Mouse (Mus musculus) heart, embryonic 14.5 days (tissue): ENCODE measurements at regions not wholly inside any gene's neighbourhood (a gene's known extent, or its start where the extent isn't known, plus 50 kb on each side); places are given as distances from the start of the nearest gene placed in this dataset.
A peak's percentile ranks its signal among the peaks of the same experiment; 100 is the strongest.

ENCODE experiments used
- ATAC-seq: fragments of 200-750 bp; cut with Nextera tagmentation; 2 replicates; pipeline ENCODE4 v1.8.0; 2017; ENCODE audit warnings: low read depth, moderate TSS enrichment; ENCODE audit not compliant: insufficient number of reproducible peaks, insufficient read depth, low FRiP score
- H3K27ac ChIP-seq, 2 experiments: fragments of 200-500 bp in 1 of 2; fragments of 300-500 bp in 1 of 2; sonication (generic) in 1 of 2; replicated peaks in 1 of 2; 2 replicates each; pipeline ENCODE4 v1.5.1; 2012 to 2014; ENCODE audit warnings: low read depth in 2 of 2, low read length in 2 of 2, control low read depth in 1 of 2, mild to moderate bottlenecking in 1 of 2, mixed read lengths in 1 of 2; ENCODE audit not compliant: control insufficient read depth in 1 of 2, insufficient read depth in 1 of 2
- H3K27me3 ChIP-seq: fragments of 300-500 bp; sonication (generic); 2 replicates; pipeline ENCODE4 v1.6.1; 2014; ENCODE audit warnings: mild to moderate bottlenecking, low read length, control low read depth; ENCODE audit not compliant: control insufficient read depth, insufficient read depth
- H3K36me3 ChIP-seq: fragments of 300-500 bp; sonication (generic); 2 replicates; pipeline ENCODE4 v1.6.1; 2014; ENCODE audit warnings: mild to moderate bottlenecking, control low read depth, low read length, mixed read lengths; ENCODE audit not compliant: control insufficient read depth, insufficient read depth
- H3K4me1 ChIP-seq, 2 experiments: fragments of 200-500 bp in 1 of 2; fragments of 300-500 bp in 1 of 2; sonication (generic) in 1 of 2; 2 replicates each; pipeline ENCODE4 v1.6.1; 2012 to 2014; ENCODE audit warnings: low read length in 2 of 2, control low read depth in 1 of 2, mixed read lengths in 1 of 2; ENCODE audit not compliant: control insufficient read depth in 2 of 2, insufficient read depth in 2 of 2
- H3K4me2 ChIP-seq: fragments of 300-500 bp; sonication (generic); 2 replicates; pipeline ENCODE4 v1.6.1; 2014; ENCODE audit warnings: mild to moderate bottlenecking, low read length
- H3K4me3 ChIP-seq, 2 experiments: fragments of 200-500 bp in 1 of 2; fragments of 300-500 bp in 1 of 2; sonication (generic) in 1 of 2; 2 replicates each; pipeline ENCODE4 v1.5.1; 2012 to 2014; ENCODE audit warnings: low read length in 2 of 2, mild to moderate bottlenecking in 2 of 2, control low read depth in 1 of 2, low read depth in 1 of 2, moderate library complexity in 1 of 2; ENCODE audit not compliant: control insufficient read depth in 1 of 2, insufficient read depth in 1 of 2
- H3K9ac ChIP-seq: fragments of 300-500 bp; sonication (generic); 2 replicates; pipeline ENCODE4 v1.6.1; 2014; ENCODE audit warnings: mild to moderate bottlenecking, low read length
- H3K9me3 ChIP-seq: fragments of 300-500 bp; sonication (generic); 2 replicates; pipeline ENCODE4 v1.6.1; 2016; ENCODE audit warnings: low read length, control low read depth; ENCODE audit not compliant: control insufficient read depth
- WGBS: fragments of 180-500 bp; shearing (Covaris S2); extraction: QIAGEN DNeasy Blood & Tissue Kit; methylation state at CpG from one replicate; pipeline ENCODE4 v1.1.7; 2014; 5-methylcytosine and 5-hydroxymethylcytosine counted together

DNA sequence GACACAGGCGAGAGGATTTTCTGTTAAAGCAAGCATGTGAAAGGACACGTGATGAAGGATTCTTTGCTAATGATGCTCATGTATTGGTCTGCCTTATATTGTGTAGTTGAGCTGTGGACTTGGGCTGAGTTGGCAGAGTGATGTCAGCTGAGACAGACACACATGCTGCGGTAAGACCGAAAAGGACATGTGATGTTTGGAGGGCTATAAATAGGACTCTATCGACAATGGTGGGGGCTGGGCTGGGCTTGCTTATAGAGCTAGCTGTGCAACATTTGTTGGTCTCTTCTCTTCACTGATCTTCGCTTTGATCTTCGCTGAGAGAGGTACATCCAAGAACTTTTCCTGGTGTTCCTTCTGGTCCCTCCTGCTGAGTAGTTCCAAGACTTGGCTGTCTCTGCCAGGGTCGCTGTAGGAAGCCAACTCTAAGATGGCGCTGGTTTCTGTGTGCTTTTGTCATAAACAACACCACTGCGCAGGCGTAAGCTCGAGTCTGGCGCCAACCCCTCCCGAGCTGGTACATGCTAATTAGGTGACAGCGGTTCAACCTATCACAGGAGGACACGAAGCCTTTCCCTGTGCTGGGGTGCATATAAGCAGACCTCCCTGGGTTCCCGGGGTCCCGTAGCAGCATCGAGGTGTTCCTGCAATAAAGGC, 145.8 kb upstream of the Tut7 start:
- ATAC-seq, result peak; percentile 47; the same call in 1 of the 2 replicates
- no peaks in the 10 kb centered on the region; the same call in 1 of the 2 replicates for H3K27me3 ChIP-seq
- no peak overlapping the region for H3K4me2 ChIP-seq
- WGBS, result 67% methylated on average over 19 of the region's 19 CpGs
- H3K9ac ChIP-seq, result no peak overlapping the region
- H3K9me3 ChIP-seq, result no peaks in the 10 kb centered on the region
- no peak overlapping the region for H3K4me3 ChIP-seq
- H3K36me3 ChIP-seq, result no peaks in the 10 kb centered on the region
- peak overlapping the region; percentile 36 to 55; a peak in 3 of 4 replicates for H3K27ac ChIP-seq
- peaks cover 15 to 32% of the 10 kb centered on the region in 2 experiments for H3K4me1 ChIP-seq

DNA sequence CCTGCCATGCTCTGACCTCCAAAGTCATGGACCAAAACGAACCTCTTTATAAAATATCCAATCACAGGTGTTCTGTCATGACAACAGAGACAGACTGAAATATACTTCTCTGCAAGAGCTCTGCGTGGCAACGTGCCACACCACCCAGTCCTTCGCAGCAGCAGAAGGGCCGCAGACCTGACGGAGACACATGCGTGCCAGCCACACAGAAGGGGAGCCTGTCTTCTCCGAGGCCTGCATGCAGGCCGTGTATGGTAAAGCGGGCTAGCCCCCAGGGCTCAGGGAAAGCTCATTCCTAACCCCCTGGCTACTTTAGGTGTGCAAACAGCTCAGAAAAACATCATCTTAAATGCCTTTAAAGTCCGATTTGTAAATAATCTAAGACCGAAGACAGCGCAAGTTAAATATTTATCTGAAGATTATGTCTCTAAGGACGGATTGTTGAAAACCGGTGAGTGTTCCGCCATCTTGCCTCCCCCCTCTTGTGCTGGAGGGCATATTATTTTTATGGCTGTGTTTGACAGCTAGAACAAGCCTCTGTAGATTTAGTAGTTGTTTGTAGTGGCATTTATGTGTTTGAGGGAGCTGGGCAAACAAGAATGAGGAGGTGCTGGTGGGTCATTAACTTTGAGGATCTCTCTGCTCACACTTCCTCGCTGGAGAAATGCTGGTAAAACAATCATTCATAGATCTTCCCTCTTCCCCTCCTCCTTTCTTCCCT, 143.7 kb upstream of the Tut7 start:
- Histone ChIP-seq H3K27me3 (no peaks in the 10 kb centered on the region), H3K9ac (no peak overlapping the region), H3K9me3 (no peaks in the 10 kb centered on the region), H3K27ac (no peak overlapping the region), H3K4me3 (no peak overlapping the region), H3K4me2 (no peak overlapping the region), H3K4me1 (peaks cover 19 to 34% of the 10 kb centered on the region in 2 experiments), H3K36me3 (no peaks in the 10 kb centered on the region)
- ATAC-seq, result no peak
- 90% methylated on average over 17 of the region's 17 CpGs for WGBS

DNA sequence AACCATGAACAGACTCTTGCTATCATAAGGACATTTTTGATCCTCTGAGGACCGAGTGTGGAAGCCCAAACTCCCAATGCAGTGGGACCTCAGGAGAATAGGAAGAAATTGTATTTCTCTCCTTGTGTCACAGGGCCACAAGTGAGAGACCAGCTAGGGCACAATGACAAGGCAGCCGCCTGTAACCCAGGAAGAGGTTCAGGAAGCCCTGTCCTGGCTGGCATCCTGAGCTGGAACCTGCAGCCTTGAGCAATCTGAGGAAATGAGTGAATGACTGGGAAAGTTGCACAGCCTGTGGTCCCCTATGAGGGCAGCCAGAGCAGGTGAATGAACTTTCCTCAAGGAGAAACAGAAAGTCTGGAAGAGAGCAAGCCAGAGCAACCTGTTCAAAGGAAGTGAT, 142.0 kb upstream of the Tut7 start:
- ATAC-seq, result no peak
- H3K9me3 ChIP-seq, result no peaks in the 10 kb centered on the region
- 88% methylated on average over 2 of the region's 2 CpGs for WGBS

DNA sequence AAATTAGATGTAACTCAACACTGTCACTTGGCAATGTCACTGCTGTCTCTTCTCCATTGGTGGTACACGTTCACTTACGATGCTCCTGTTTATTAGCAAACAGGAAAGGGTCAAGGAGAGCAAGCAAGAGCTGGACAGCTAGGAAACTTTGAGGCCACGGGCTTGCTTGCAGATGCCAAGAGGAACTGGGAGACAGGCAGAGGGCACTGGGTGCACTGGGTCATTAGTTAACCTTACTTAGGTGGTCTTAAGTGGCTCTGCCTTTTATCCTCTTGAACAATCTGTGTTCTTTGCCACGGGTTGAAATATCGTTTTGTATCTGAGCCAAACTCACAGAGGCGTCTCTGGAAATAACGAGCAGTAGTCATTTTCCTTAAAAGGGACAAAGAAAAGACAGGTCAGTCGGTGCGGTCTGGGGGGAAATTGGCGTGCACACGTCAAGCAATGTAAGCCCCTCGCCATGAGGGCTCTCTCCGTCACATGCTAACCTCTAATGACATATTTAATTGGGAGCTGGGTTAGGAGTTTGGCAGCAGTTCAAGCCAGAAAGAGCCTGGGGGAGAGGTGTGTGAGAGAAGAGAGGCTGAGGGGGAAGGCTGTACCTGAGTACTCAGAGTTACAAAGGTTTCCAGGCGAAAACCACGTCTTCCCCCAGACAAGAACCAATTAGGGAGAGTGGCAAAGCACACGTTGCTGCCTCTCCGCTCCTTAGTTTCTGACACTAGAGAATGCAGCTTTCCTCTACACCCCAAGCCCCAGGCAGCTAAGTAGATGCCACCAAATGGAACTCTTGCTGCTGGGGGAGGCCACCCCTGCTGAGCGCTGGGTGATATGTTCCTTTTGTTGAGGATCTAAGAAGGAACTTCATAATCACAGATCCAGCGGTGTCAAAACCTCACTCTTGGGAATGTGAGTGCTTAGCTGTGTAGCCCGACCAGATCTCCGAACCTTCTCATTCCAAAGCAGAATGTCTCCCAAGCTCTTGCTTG, 140.0 kb upstream of the Tut7 start:
- 56% methylated on average over 21 of the region's 21 CpGs for WGBS
- no peaks in the 10 kb centered on the region for H3K27me3 ChIP-seq
- H3K9ac ChIP-seq, result no peak overlapping the region
- ATAC-seq, result no peak
- H3K36me3 ChIP-seq, result no peaks in the 10 kb centered on the region
- no peaks in the 10 kb centered on the region for H3K9me3 ChIP-seq
- no peak overlapping the region for H3K27ac ChIP-seq
- H3K4me3 ChIP-seq, result no peak overlapping the region
- H3K4me1 ChIP-seq, result peaks cover 8 to 9% of the 10 kb centered on the region in 2 experiments; a peak in 2 of 4 replicates
- no peak overlapping the region for H3K4me2 ChIP-seq

More for the DNA sequence above, 142.0 kb upstream of the Tut7 start:
- H3K9ac ChIP-seq, result no peak overlapping the region
- no peak overlapping the region for H3K4me3 ChIP-seq
- H3K27ac ChIP-seq, result no peak overlapping the region
- no peaks in the 10 kb centered on the region for H3K36me3 ChIP-seq
- H3K4me1 ChIP-seq, result peaks cover 17 to 28% of the 10 kb centered on the region in 2 experiments
- no peaks in the 10 kb centered on the region for H3K27me3 ChIP-seq
- H3K4me2 ChIP-seq, result no peak overlapping the region

DNA sequence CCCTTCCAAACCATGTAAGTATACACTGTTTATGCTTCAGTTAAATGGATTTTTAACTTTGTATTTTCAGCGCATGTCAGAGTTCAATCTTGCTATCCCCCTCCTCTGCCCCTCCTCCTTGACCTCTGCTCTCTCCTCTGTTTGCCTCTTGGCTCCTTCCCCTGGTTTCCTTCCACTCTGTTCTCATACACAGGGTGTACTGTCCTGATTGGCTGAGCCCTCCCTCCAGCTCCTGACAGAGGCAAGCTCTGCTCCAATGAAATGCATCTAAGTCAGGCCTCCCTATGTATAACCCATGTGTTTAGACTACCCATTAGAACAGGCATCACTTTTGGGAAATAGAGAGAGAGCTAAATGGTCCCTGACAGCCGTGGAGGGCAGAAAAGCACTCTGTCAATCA, 133.5 kb upstream of the Tut7 start:
- no peak overlapping the region for H3K4me3 ChIP-seq
- H3K4me1 ChIP-seq, result no peaks in the 10 kb centered on the region
- H3K4me2 ChIP-seq, result no peak overlapping the region
- H3K9ac ChIP-seq, result no peak overlapping the region
- no peaks in the 10 kb centered on the region for H3K27me3 ChIP-seq
- H3K27ac ChIP-seq, result no peak overlapping the region
- 74% methylated on average over 2 of the region's 2 CpGs for WGBS
- H3K9me3 ChIP-seq, result no peaks in the 10 kb centered on the region
- ATAC-seq, result no peak
- H3K36me3 ChIP-seq, result no peaks in the 10 kb centered on the region

DNA sequence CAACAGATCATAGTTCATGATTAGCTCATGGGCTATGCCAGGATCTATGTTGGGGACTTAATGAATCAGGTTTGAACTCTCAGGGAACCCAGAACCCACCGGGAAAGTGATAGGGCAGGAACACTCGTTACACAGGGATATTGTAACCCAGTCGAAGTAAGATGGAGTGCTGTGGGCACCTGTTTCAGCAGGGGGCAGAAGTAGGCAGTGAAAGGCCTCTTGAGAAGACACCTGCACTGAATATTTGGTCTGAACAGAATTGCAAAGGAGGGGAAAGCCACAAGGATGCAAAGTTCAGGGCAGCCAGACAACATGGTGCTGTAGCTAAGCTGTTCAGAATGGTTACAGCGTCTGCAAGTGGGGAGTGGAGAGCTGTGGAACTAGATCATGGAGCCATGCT, 129.9 kb upstream of the Tut7 start:
- Histone ChIP-seq H3K27ac (no peak overlapping the region), H3K4me3 (no peak overlapping the region), H3K4me2 (no peak overlapping the region), H3K9ac (no peak overlapping the region), H3K4me1 (peaks cover 4 to 9% of the 10 kb centered on the region in 2 experiments; a peak in 3 of 4 replicates), H3K36me3 (no peaks in the 10 kb centered on the region), H3K9me3 (no peaks in the 10 kb centered on the region), H3K27me3 (no peaks in the 10 kb centered on the region)
- 46% methylated on average over 4 of the region's 4 CpGs for WGBS
- ATAC-seq, result no peak

DNA sequence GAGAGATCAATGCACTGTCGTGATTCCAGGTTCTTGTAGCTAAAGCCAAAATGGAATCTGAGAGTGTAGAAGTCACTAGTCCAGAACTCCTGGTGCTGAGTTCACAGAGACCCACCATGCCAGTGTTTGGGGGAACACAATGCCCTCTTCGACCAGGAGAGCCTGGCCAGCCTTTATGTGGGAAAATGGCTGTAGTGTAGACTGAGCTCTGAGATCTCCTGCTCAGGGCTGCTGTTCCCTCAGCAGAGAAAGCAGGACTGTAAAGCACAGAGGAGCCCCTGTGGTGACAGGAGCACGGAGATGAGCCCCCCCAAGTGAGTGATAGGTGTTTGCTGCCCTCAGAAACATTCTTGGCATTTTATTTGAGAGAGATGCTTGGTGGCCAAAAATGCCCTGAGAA, 129.2 kb upstream of the Tut7 start:
- no peak overlapping the region for H3K27ac ChIP-seq
- no peak overlapping the region for H3K4me2 ChIP-seq
- no peaks in the 10 kb centered on the region for H3K36me3 ChIP-seq
- peaks cover 4 to 9% of the 10 kb centered on the region in 2 experiments; a peak in 3 of 4 replicates for H3K4me1 ChIP-seq
- no peak for ATAC-seq
- H3K27me3 ChIP-seq, result no peaks in the 10 kb centered on the region
- no peaks in the 10 kb centered on the region for H3K9me3 ChIP-seq
- H3K4me3 ChIP-seq, result no peak overlapping the region
- 61% methylated on average over 3 of the region's 3 CpGs for WGBS
- no peak overlapping the region for H3K9ac ChIP-seq
